Mouse (Mus musculus) urinary bladder, postnatal 10 days (tissue): ENCODE results near the gene Epop.

ENCODE experiments used
- DNase-seq: peaks from one replicate; pipeline ENCODE4 v3.0.0; 2022; ENCODE audit warnings: low spot score

The Epop gene

GRCm38 (mm10) chr11:97628568-97629518, 659 bp downstream of the Epop start:
- DNase-seq: no peak

GRCm38 (mm10) chr11:97628303-97628567, 1.3 kb downstream of the Epop start:
- DNase-seq: no peak

- DNase-seq: no peak
These were observed 1.8 kb downstream of the Epop start for GRCm38 (mm10) chr11:97627556-97628302.

GRCm38 (mm10) chr11:97626850-97627249, 2.7 kb downstream of the Epop start:
- no peak for DNase-seq

- no peak for DNase-seq
These were observed 3.1 kb downstream of the Epop start for GRCm38 (mm10) chr11:97626431-97626830.

- no peak for DNase-seq
These were observed 4.0 kb downstream of the Epop start for GRCm38 (mm10) chr11:97625551-97625950.

- DNase-seq: no peak
These were observed 6.3 kb downstream of the Epop start for GRCm38 (mm10) chr11:97623166-97623565.

GRCm38 (mm10) chr11:97622440-97622839, 7.1 kb downstream of the Epop start:
- DNase-seq: no peak

GRCm38 (mm10) chr11:97619391-97619795, 10.1 kb downstream of the Epop start:
- DNase-seq: no peak

- DNase-seq: no peak
These were observed 11.1 kb downstream of the Epop start for GRCm38 (mm10) chr11:97618368-97618767.

GRCm38 (mm10) chr11:97615276-97615675, 14.2 kb downstream of the Epop start:
- no peak for DNase-seq

- no peak for DNase-seq
These were observed 18.4 kb downstream of the Epop start for GRCm38 (mm10) chr11:97611076-97611475.

GRCm38 (mm10) chr11:97609743-97610142, 19.8 kb downstream of the Epop start:
- DNase-seq: no peak

- DNase-seq: no peak
These were observed 20.6 kb downstream of the Epop start for GRCm38 (mm10) chr11:97608933-97609332.

GRCm38 (mm10) chr11:97607056-97607725, 22.3 kb downstream of the Epop start:
- no peak for DNase-seq

GRCm38 (mm10) chr11:97603891-97604290, 25.6 kb downstream of the Epop start:
- DNase-seq: no peak

GRCm38 (mm10) chr11:97602223-97602622, 27.3 kb downstream of the Epop start:
- DNase-seq: no peak

- DNase-seq: no peak
These were observed 30.4 kb downstream of the Epop start for GRCm38 (mm10) chr11:97599104-97599503.

- DNase-seq: no peak
These were observed 31.4 kb downstream of the Epop start for GRCm38 (mm10) chr11:97597945-97598691.

GRCm38 (mm10) chr11:97594136-97594535, 35.4 kb downstream of the Epop start:
- DNase-seq: no peak

- no peak for DNase-seq
These were observed 37.6 kb downstream of the Epop start for GRCm38 (mm10) chr11:97591910-97592309.
